Mouse (Mus musculus) liver, postnatal 0 days (tissue): ENCODE results near the gene Prkca.

Source experiments
- CTCF ChIP-seq: sonication (generic); IDR thresholded peaks from 2 replicates; pipeline ENCODE4 v1.5.1; 2016; ENCODE audit warnings: antibody characterized with exemption, low read depth
- EP300 ChIP-seq: IDR thresholded peaks from 2 replicates; pipeline ENCODE4 v1.6.1; 2016; ENCODE audit warnings: antibody characterized with exemption, low read depth, mild to moderate bottlenecking

DNA sequence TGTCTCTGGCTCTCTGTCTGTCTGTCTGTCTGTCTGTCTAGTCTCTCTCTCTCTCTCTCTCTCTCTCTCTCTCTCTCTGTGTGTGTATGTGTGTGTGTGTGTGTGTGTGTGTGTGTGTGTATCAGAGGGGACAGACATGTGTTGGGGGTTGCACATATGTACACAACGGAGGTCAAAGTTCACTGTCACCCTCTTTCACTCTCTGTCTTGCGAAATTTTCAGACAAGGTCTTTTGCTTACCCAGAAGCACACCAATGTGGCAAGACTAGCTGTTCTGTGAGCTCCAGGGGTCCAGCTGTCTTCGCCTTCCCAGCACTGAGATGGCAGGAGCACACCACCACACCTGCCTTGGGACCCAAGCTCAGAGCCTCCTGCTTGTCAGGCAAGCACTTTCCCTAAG, 146.9 kb downstream of the Prkca start:
- TF ChIP-seq CTCF (no peak), EP300 (no peak)
